Mouse (Mus musculus) heart, postnatal 25 days (tissue): Measurements from ENCODE around the gene Hist1h2af. TPM values are rescaled to one million over a fixed set of nuclear protein-coding genes. Genes with fewer than 3 reads are reported as not detected.

Experiments
- microRNA-seq: library from miRNA; unstranded; fragments of <30 nt; microRNA quantifications from one replicate; pipeline ENCODE4 v1.2.0, GENCODE M21; 2022
- total RNA-seq, 2 experiments: library from RNA; stranded (reverse); gene quantifications; 2 replicates each; pipeline ENCODE4 v1.2.3; 2021

The Hist1h2af gene
- total RNA-seq, 2 experiments from 2014 or later, result 13.7 to 25.9 TPM

Small RNAs within 50 kb of the gene (microRNA-seq; reads per million reads assigned to microRNA genes)
- gene Gm44297, result not detected
- not detected for gene Gm44359
- not detected for gene Gm44394
- not detected for gene n-TStga1

Other genes starting within 250 kb of the Hist1h2af start
- gene Zfp322a, start 164.7 kb upstream of the Hist1h2af start, total RNA-seq, result 10 to 100 TPM; 16.8 to 20.2 TPM
- gene Abt1, start 110.0 kb upstream of the Hist1h2af start, total RNA-seq, result 1 to 10 TPM; 3.9 to 4.4 TPM
- gene Btn1a1, start 68.0 kb upstream of the Hist1h2af start, total RNA-seq, result not detected
- gene Btn2a2, start 45.0 kb upstream of the Hist1h2af start, total RNA-seq, result not detected
- 100 to 1,000 TPM; 272 to 334 TPM for gene Hist1h4h, start 2.9 kb upstream of the Hist1h2af start, total RNA-seq
- 1 to 10 TPM; 3.4 to 4.1 TPM for gene Hist1h3g, start 1.5 kb downstream of the Hist1h2af start, total RNA-seq
- 1 to 10 TPM; 1.4 to 1.9 TPM for gene Hist1h2bh, start 9.5 kb downstream of the Hist1h2af start, total RNA-seq
- 10 to 100 TPM in 1 of 2 experiments, 1 to 10 TPM in 1; 6.4 to 10.6 TPM for gene Hist1h3f, start 10.1 kb downstream of the Hist1h2af start, total RNA-seq
- gene Hist1h4f, start 17.7 kb downstream of the Hist1h2af start, total RNA-seq, result 10 to 100 TPM; 33.0 to 46.9 TPM
- 1 to 10 TPM; 1.8 to 2.5 TPM for gene Hist1h1d, start 19.4 kb downstream of the Hist1h2af start, total RNA-seq
- gene Hist1h3e, start 28.5 kb downstream of the Hist1h2af start, total RNA-seq, result 10 to 100 TPM; 15.4 to 27.3 TPM
- gene Hist1h2ae, start 37.3 kb downstream of the Hist1h2af start, total RNA-seq, result 1 to 10 TPM; 3.4 to 4.1 TPM
- gene Hist1h2bg, start 37.5 kb downstream of the Hist1h2af start, total RNA-seq, result 10 to 100 TPM; 28.4 to 48.1 TPM
- gene Hist1h2bf, start 40.3 kb downstream of the Hist1h2af start, total RNA-seq, result 10 to 100 TPM; 16.8 to 17.6 TPM
- gene Hist1h2ad, start 40.5 kb downstream of the Hist1h2af start, total RNA-seq, result 1 to 10 TPM; 2.4 to 4.8 TPM
- gene Hist1h3d, start 41.9 kb downstream of the Hist1h2af start, total RNA-seq, result 1 to 10 TPM; 3.4 to 3.6 TPM
- 10 to 100 TPM; 54.4 to 63.1 TPM for gene Hist1h4d, start 47.7 kb downstream of the Hist1h2af start, total RNA-seq
- gene Hist1h2be, start 87.2 kb downstream of the Hist1h2af start, total RNA-seq, result 10 to 100 TPM; 10.5 to 10.7 TPM
- 10 to 100 TPM; 35.6 to 42.0 TPM for gene Hist1h1e, start 88.7 kb downstream of the Hist1h2af start, total RNA-seq
- 1 to 10 TPM; 1.5 to 1.9 TPM for gene Hist1h2ac, start 150.0 kb downstream of the Hist1h2af start, total RNA-seq
- gene Hist1h2bc, start 150.3 kb downstream of the Hist1h2af start, total RNA-seq, result 10 to 100 TPM; 73.7 to 74.9 TPM
- not detected for gene Hist1h1t, start 161.9 kb downstream of the Hist1h2af start, total RNA-seq
- gene Hist1h4c, start 164.5 kb downstream of the Hist1h2af start, total RNA-seq, result 10 to 100 TPM; 42.4 to 60.8 TPM
- gene Hfe, start 176.9 kb downstream of the Hist1h2af start, total RNA-seq, result 10 to 100 TPM; 48.9 to 50.3 TPM
- 100 to 1,000 TPM; 134 to 160 TPM for gene Hist1h1c, start 204.9 kb downstream of the Hist1h2af start, total RNA-seq
- gene Hist1h3c, start 211.7 kb downstream of the Hist1h2af start, total RNA-seq, result 1 to 10 TPM; 3.2 to 9.1 TPM
- 10 to 100 TPM in 1 of 2 experiments, 1 to 10 TPM in 1; 9.6 to 11.4 TPM for gene Hist1h2bb, start 212.8 kb downstream of the Hist1h2af start, total RNA-seq
- gene Hist1h2ab, start 217.2 kb downstream of the Hist1h2af start, total RNA-seq, result 10 to 100 TPM; 12.7 to 17.0 TPM
- 10 to 100 TPM; 19.3 to 26.5 TPM for gene Hist1h3b, start 218.4 kb downstream of the Hist1h2af start, total RNA-seq
- 10 to 100 TPM; 13.3 to 23.6 TPM for gene Hist1h4b, start 223.1 kb downstream of the Hist1h2af start, total RNA-seq
- gene Hist1h4a, start 227.3 kb downstream of the Hist1h2af start, total RNA-seq, result 10 to 100 TPM; 12.6 to 15.8 TPM
- 10 to 100 TPM; 15.8 to 18.0 TPM for gene Hist1h3a, start 228.5 kb downstream of the Hist1h2af start, total RNA-seq
- gene Hist1h1a, start 229.8 kb downstream of the Hist1h2af start, total RNA-seq, result 1 to 10 TPM; 5.4 to 9.2 TPM
- gene Trim38, start 236.0 kb downstream of the Hist1h2af start, total RNA-seq, result not detected